Mouse (Mus musculus) spleen, adult 18-20 months (tissue): ENCODE data around the gene Wrnip1.
"Not testable (repeated sequence)": the region's sequence is repeated elsewhere in the genome, so short reads cannot be mapped to it uniquely, and the experiment has no call there.

Source experiments
- DNase-seq, 2 experiments: peaks; one replicate each; pipeline ENCODE4 v3.0.0; 2022; ENCODE audit warnings: mixed read lengths in 2 of 2

Wrnip1 gene

DNA sequence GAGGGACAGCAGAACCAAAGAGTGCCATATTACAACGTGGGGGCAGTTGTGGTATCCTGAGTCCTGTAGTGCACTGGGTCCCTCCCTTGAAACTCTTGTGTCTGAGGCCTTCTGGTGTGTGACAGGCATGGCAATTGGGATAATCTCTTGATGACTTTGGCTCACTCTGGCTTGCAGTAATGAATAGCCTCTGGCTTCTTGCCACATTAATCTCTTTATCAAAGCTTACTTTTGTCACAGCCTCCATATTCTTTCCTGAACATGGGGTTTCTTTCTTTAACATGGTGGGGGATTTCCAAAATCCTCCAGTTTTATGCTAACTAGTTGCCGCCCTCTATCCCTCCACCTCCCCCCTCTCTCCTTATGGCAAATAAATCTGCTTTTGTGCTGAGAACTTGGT is 51.2 kb downstream of the Wrnip1 start:
- no peak for DNase-seq

DNA sequence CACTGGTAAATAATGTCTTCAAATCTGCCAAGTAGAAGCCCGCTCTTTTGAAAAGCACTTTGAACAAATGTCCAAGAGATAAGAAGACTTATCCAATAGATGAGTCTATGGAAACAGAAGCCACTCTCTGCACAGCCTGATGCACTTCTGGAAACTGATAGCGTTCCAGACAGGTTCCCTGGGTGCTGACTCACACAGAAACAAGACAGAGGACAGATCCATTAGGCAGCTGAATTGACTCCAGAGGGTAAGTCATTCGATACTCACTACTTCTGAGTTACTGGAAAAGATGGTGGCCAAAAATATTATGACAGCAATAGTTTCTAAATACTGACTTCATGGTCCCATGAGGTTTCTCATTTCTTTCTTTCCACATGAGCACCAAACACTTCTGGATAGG is 59.0 kb downstream of the Wrnip1 start:
- DNase-seq: no peak

DNA sequence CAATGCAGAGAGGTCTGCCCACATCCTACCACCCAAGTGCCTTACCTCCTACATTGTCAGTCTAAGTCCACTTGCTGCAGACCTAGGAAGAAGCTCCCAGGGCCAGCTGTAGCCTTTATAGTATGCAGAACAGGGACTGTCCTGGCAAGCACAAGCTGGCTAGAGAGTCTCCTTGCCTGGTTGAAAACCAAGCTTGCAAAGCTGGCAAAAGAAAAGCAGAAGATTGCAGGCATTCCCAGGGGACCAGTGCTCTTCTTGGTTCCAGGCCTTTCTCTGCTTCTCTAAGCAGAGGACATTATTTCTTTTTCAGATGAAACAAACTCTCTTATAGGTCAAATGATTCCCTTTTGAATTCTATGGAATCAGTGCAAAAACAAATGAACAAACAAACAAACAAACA is 61.6 kb downstream of the Wrnip1 start:
- no peak for DNase-seq

DNA sequence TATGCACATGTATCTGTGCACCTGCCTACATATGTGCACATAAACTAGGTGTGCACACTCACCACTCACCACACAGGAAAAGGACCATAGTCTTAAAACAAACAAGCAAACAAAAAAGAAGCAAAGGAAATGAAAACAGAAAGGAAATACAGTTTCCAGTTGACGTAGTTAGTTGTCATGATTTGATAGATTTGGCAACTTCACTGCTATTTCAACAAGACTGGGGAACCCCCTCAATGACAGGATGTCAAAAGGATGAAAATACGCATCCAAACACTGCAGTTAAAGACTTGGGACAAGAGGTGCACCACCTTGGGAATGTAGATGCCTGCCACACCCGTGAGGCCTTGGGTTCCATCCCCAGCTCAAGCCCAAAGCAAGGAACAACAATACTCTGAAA is 62.7 kb downstream of the Wrnip1 start:
- not testable (repeated sequence) for DNase-seq

DNA sequence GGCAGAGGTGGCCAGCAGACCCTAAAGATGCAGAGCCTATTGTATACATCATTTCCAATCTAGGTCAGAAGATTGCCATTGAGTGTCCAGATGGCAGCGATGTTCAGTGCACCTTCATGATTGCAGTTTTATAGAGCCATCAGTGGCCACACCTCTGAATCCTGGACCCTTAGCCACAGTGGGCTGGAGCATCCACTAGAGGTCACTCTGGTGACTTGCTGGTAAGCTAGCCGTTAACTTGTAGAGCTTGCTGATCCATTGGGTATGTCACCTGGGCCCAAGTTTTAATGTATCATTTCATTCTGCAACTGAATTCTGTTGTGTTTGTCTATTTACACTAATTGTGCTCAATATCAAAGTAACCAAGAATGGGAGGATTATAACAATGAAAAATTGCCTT is 63.8 kb downstream of the Wrnip1 start:
- DNase-seq: no peak

DNA sequence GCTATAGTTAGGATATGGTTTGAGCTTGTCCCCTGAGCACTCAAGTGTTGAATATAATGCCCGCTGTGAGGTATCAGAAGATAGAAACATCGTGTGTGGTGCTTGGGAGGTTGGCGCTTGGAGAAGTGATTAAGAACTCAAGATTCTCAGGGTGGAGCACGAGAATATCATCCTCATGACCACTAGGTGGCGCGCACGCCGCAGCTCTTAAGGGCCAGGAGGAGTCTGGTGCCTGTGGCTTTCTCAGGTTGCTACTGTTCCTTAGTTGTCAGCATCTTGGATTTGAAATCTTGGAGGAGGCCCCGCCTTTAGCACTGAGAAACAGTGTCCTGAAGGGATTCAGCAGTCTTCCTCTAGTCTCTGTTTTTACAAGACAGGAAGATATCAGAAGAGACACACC is 64.6 kb downstream of the Wrnip1 start:
- peak; percentile 55 to 79 for DNase-seq

DNA sequence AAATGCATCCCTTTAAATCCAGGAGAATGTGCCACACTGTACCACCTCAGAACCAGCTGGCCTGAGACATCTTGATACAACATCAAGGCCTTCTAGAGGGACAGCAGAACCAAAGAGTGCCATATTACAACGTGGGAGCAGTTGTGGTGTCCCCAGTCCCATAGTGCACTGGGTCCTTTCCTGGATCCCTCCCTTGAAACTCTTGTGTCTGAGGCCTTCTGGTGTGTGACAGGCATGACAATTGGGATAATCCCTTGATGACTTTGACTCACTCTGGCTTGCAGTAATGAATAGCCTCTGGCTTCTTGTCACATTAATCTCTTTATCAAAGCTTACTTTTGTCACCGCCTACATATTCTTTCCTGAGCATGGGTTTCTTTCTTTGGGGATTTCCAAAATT is 65.2 kb downstream of the Wrnip1 start:
- DNase-seq: no peak

DNA sequence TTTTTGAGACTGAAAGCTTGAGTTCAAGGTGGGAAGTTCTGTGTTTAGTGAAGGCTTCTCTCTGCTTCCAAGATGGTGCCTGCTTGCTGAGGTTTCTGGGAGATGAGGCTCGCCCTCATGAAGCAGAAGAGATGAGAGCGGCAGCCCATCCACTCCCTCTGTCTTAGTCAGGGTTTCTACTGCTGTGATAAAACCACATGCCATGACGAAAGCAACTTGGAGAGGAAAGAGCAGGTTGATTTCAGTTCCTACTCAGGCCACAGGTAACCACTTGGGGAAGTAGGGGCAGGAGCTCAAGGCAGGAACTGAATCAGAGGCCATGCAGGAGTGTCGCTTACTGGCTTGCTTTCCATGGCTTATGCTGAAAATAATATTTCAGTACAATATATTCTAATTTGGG is 66.4 kb downstream of the Wrnip1 start:
- DNase-seq: not testable (repeated sequence)

DNA sequence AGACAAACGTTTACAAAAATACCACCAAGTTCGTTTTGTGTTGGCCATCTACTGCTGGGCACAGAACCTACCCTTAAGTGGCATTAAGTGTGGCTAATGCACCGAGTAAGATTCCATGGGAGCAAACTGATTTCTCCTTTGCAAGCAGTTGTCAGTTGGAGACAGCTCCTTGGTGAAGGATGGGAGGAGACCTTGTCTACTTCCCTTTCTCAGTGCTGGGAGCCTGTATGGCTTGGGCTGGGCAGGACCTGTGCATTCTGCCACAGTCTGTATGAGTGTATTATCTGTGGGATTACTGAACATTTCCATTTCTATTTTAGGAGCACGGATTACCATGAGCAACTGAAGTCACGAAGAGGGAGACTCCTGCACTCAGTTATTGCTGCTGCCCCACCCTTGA is 67.0 kb downstream of the Wrnip1 start:
- no peak for DNase-seq
